Mouse (Mus musculus) intestine, postnatal 0 days (tissue): ENCODE measurements at regions not wholly inside any gene's neighbourhood (a gene's known extent, or its start where the extent isn't known, plus 50 kb on each side); places are given as distances from the start of the nearest gene placed in this dataset.

Experiments
- ATAC-seq: fragments of 200-750 bp; cut with Nextera tagmentation; 2 replicates; pipeline ENCODE4 v1.8.0; 2017; ENCODE audit warnings: mild to moderate bottlenecking, moderate TSS enrichment, moderate library complexity
- H3K27ac ChIP-seq: fragments of 300-500 bp; sonication (generic); 2 replicates; pipeline ENCODE4 v1.5.1; 2014; ENCODE audit warnings: mild to moderate bottlenecking, low read depth, low read length, moderate library complexity
- H3K27me3 ChIP-seq: fragments of 300-500 bp; sonication (generic); replicated peaks from 2 replicates; pipeline ENCODE4 v1.6.1; 2014; ENCODE audit warnings: low read length, mixed read lengths; ENCODE audit not compliant: control insufficient read depth, insufficient read depth
- H3K36me3 ChIP-seq: fragments of 300-500 bp; sonication (generic); 2 replicates; pipeline ENCODE4 v1.6.1; 2014; ENCODE audit warnings: mild to moderate bottlenecking, moderate library complexity; ENCODE audit not compliant: control insufficient read depth, insufficient read depth
- H3K4me1 ChIP-seq: fragments of 300-500 bp; sonication (generic); replicated peaks from 2 replicates; pipeline ENCODE4 v1.6.1; 2014; ENCODE audit warnings: antibody characterized with exemption, low read length, mixed read lengths; ENCODE audit not compliant: control insufficient read depth, insufficient read depth
- H3K4me2 ChIP-seq: fragments of 300-500 bp; sonication (generic); replicated peaks from 2 replicates; pipeline ENCODE4 v1.6.1; 2014; ENCODE audit warnings: low read depth, mild to moderate bottlenecking, moderate library complexity
- H3K4me3 ChIP-seq: fragments of 300-500 bp; sonication (generic); 2 replicates; pipeline ENCODE4 v1.5.1; 2014; ENCODE audit warnings: low read depth, low read length
- H3K9ac ChIP-seq: fragments of 300-500 bp; sonication (generic); 2 replicates; pipeline ENCODE4 v1.6.1; 2014; ENCODE audit warnings: mild to moderate bottlenecking, low read depth, low read length
- H3K9me3 ChIP-seq: fragments of 300-500 bp; sonication (generic); 2 replicates; pipeline ENCODE4 v1.6.1; 2016; ENCODE audit warnings: mixed run types; ENCODE audit not compliant: control insufficient read depth
- CTCF ChIP-seq: sonication (generic); IDR thresholded peaks from 2 replicates; pipeline ENCODE4 v1.5.1; 2016; ENCODE audit warnings: low read depth, mild to moderate bottlenecking, control low read depth, antibody characterized with exemption, moderate library complexity
- WGBS: fragments of 180-500 bp; shearing (Covaris S2); extraction: QIAGEN DNeasy Blood & Tissue Kit; methylation state at CpG from one replicate; pipeline ENCODE4 v1.1.7; 2014; 5-methylcytosine and 5-hydroxymethylcytosine counted together

DNA sequence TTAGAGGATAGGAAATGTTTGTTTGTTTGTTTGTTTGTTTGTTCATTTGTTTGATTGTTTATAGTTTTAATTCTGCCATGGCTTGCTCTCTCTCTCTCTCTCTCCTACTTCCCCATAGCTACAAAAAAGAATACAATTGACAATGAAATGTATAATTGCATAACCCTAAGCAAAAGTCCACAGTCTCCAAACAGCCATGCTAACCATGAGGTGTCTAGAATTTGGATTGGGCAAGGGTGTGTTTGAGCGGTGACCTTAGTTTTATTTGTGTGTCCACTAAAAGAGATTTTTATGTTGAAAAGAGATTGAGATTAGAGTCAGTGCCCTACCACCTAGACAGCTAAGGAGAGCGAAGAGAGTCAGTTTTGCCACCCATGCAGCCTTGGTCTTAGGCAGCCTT, 141.2 kb downstream of the Tm2d1 start:
- Histone ChIP-seq H3K9me3 (no peaks in the 10 kb centered on the region), H3K27me3 (no peaks in the 10 kb centered on the region), H3K36me3 (no peaks in the 10 kb centered on the region), H3K4me1 (no peaks in the 10 kb centered on the region), H3K27ac (no peak overlapping the region), H3K9ac (no peak overlapping the region), H3K4me3 (no peak overlapping the region), H3K4me2 (no peak overlapping the region)
- no peak for TF ChIP-seq CTCF
- ATAC-seq = no peak
- WGBS = 96% methylated on average over 2 of the region's 2 CpGs

DNA sequence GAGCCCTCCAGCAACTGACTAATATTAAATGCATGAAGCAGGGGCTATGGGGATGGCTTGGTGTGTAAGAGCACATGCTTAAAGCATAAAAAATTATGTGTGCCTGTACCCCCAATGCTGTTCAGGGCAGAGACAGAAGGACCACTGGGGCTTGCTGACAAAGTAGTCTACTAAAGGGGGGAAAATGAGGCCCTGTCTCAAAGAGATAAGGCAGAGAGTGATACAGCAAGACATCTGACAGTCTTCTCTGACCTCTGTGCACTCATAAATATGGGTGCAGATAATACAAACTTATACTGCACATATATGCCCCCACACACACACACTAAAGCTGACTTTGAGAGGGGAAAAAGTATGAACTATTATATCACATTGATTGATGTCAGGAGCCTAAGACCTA, 142.8 kb downstream of the Tm2d1 start:
- no peak for ATAC-seq

DNA sequence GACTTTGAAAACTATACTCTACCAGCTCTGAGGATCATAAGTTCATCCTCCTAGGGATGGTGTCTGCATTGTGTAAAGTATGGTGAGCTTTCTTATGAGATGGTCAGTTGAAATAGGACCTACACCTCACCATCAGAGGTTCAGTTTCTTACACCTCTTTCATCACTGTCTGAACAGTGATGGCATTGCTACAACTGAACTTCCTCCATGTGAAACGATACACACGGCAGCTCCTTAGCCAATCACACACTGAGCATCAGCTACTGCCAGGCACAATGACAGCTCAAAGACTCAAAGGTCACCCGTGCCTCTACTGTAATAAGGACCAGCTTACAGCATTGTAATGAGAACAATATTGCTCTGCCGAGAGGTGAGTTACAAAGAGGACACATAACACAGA, 145.0 kb downstream of the Tm2d1 start:
- Histone ChIP-seq H3K36me3 (no peaks in the 10 kb centered on the region), H3K9ac (no peak overlapping the region), H3K4me2 (no peak overlapping the region), H3K9me3 (no peaks in the 10 kb centered on the region), H3K27ac (no peak overlapping the region), H3K4me1 (no peaks in the 10 kb centered on the region), H3K27me3 (no peaks in the 10 kb centered on the region), H3K4me3 (no peak overlapping the region)
- TF ChIP-seq CTCF = no peak
- WGBS = 78% methylated on average over 4 of the region's 4 CpGs
- ATAC-seq = no peak

More for the DNA sequence above, 142.8 kb downstream of the Tm2d1 start:
- H3K27ac ChIP-seq = no peak overlapping the region
- H3K4me2 ChIP-seq = no peak overlapping the region
- no peak overlapping the region for H3K9ac ChIP-seq
- H3K9me3 ChIP-seq = no peaks in the 10 kb centered on the region
- TF ChIP-seq CTCF = no peak
- no peaks in the 10 kb centered on the region for H3K27me3 ChIP-seq
- H3K4me3 ChIP-seq = no peak overlapping the region
- H3K4me1 ChIP-seq = no peaks in the 10 kb centered on the region
- no peaks in the 10 kb centered on the region for H3K36me3 ChIP-seq

DNA sequence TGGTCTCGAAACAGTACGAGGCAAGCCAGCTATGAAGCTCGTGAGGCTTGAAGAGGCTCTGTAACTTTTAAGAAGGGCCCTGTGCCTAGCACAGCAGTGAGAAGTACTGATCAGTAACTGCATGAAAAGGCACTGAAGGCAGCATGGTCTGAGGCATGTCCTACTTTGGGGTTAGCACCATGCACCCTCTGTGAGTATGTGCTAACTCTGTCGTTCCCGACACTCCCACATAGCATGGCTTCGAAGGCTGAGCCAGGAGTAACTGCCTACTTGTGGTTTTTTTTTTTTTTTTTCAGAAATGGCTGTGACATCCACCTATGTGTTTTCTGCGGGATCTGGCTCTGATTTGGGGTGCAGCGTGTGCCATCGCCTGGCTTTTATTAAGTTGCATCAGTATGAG, 145.6 kb downstream of the Tm2d1 start:
- H3K27me3 ChIP-seq = no peaks in the 10 kb centered on the region
- no peaks in the 10 kb centered on the region for H3K4me1 ChIP-seq
- no peak overlapping the region for H3K9ac ChIP-seq
- no peak overlapping the region for H3K4me3 ChIP-seq
- H3K36me3 ChIP-seq = no peaks in the 10 kb centered on the region
- no peak for ATAC-seq
- no peak for TF ChIP-seq CTCF
- no peak overlapping the region for H3K27ac ChIP-seq
- H3K4me2 ChIP-seq = no peak overlapping the region
- H3K9me3 ChIP-seq = no peaks in the 10 kb centered on the region
- WGBS = 88% methylated on average over 9 of the region's 9 CpGs

DNA sequence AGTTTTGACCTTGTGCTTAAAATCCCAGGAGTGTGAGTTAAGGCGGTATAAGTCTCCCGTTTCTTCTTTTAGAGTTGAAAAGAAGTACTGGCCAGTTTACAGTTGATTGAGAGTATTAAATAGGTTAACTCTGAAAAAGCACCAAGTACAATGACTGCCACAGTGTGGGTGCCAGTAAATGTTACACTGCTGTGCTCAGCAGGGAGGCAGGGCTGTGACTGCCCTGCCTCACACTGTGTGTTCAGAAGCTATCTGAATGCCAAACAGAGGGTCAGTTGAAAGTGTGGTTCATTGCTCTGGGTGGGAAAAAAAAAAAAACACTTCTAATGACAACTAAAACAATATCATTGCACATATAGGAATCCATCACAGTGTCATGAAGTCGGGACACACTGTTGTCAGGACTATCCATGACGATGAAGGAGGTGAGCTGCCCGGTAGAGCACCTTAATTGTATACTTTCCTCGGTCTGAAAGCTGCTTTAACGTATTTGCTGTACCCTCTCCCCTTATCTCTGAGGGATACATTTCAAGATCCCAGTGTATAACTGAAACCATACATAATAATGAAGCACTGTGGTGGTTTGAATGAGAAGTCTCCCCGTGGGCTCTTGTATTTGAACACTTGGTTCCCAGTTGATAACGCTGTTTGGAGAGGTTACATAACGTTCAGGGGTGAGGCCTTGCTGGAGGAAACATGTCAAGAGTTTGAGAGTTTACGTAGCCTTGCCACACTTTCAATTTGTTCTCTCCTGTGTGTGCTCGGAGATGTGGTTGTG, 146.9 kb downstream of the Tm2d1 start:
- no peak for TF ChIP-seq CTCF
- no peak for ATAC-seq
- Histone ChIP-seq H3K9me3 (no peaks in the 10 kb centered on the region), H3K36me3 (no peaks in the 10 kb centered on the region), H3K4me3 (no peak overlapping the region), H3K27ac (no peak overlapping the region), H3K27me3 (no peaks in the 10 kb centered on the region), H3K4me2 (no peak overlapping the region), H3K9ac (no peak overlapping the region), H3K4me1 (no peaks in the 10 kb centered on the region)
- 52% methylated on average over 12 of the region's 12 CpGs for WGBS

DNA sequence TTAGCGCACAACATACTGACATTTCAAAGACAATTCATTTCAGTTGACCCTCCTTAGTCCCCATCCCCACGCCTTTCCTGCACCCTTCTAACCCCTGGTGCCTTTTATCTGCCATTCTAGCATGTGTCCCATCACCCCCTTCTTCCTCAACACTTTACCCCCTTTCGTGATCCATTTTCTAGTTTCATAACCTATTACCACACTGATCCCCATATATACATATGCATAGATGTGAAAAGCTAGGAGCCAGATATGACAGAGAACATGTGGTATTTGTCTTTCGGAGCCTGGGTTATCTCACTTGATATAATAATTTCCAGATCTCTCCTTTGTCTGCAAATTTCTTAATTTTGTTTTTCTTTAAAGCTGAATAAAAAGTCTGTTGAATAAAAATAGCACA, 154.9 kb downstream of the Tm2d1 start:
- no peak overlapping the region for H3K4me2 ChIP-seq
- no peak overlapping the region for H3K9ac ChIP-seq
- H3K27me3 ChIP-seq = no peaks in the 10 kb centered on the region
- WGBS = 89% methylated on average over 4 of the region's 4 CpGs
- H3K36me3 ChIP-seq = no peaks in the 10 kb centered on the region
- H3K4me1 ChIP-seq = no peaks in the 10 kb centered on the region
- no peak overlapping the region for H3K4me3 ChIP-seq
- H3K9me3 ChIP-seq = no peaks in the 10 kb centered on the region
- no peak for TF ChIP-seq CTCF
- no peak overlapping the region for H3K27ac ChIP-seq
- no peak for ATAC-seq

DNA sequence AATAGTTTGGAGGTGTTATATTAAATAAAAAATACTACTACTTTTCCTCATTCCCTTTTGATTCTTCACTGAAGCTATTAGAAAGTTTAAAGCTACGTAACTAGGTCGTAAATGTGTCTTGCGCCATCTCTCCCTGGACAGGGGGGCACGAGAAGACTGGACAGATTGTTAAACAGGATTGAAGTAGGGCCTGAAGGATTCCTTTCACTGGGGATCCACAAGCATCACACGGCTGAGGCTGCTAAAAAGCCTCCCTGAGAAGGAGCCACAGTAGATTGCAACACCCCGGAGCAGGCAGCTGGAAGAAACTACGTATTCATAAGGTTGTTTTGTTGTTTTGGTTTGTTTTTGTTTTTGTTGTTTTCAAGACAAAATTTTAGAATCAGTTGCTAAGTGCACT, 158.7 kb downstream of the Tm2d1 start:
- H3K4me2 ChIP-seq = no peak overlapping the region
- no peak overlapping the region for H3K27ac ChIP-seq
- no peak overlapping the region for H3K9ac ChIP-seq
- no peaks in the 10 kb centered on the region for H3K9me3 ChIP-seq
- ATAC-seq = no peak
- H3K4me3 ChIP-seq = no peak overlapping the region
- H3K36me3 ChIP-seq = no peaks in the 10 kb centered on the region
- no peaks in the 10 kb centered on the region for H3K27me3 ChIP-seq
- 62% methylated on average over 7 of the region's 7 CpGs for WGBS
- no peaks in the 10 kb centered on the region for H3K4me1 ChIP-seq
- TF ChIP-seq CTCF = no peak
